Mouse (Mus musculus): ENCODE results near the gene Ankrd13d.

The Ankrd13d gene

GRCm38 (mm10) chr19:4300852-4301734 lies 18.2 kb upstream of the Ankrd13d start:
- no peak for DNase-seq

GRCm38 (mm10) chr19:4300271-4300704 lies 17.4 kb upstream of the Ankrd13d start:
- peak; percentile 39 to 41 for DNase-seq

- no peak for DNase-seq
Observed at GRCm38 (mm10) chr19:4299574-4300270, 16.8 kb upstream of the Ankrd13d start.

GRCm38 (mm10) chr19:4299126-4299525 lies 16.2 kb upstream of the Ankrd13d start:
- DNase-seq, result no peak

GRCm38 (mm10) chr19:4298322-4299121 lies 15.6 kb upstream of the Ankrd13d start:
- DNase-seq, result no peak

- no peak for DNase-seq
Observed at GRCm38 (mm10) chr19:4297851-4298250, 14.9 kb upstream of the Ankrd13d start.

- DNase-seq, result no peak
Observed at GRCm38 (mm10) chr19:4296611-4297010, 13.7 kb upstream of the Ankrd13d start.

- no peak for DNase-seq
Observed at GRCm38 (mm10) chr19:4295391-4295790, 12.5 kb upstream of the Ankrd13d start.

- DNase-seq, result no peak
Observed at GRCm38 (mm10) chr19:4294381-4295097, 11.6 kb upstream of the Ankrd13d start.

- no peak for DNase-seq
Observed at GRCm38 (mm10) chr19:4291161-4291560, 8.2 kb upstream of the Ankrd13d start.

GRCm38 (mm10) chr19:4290749-4291148 lies 7.8 kb upstream of the Ankrd13d start:
- DNase-seq, result no peak

GRCm38 (mm10) chr19:4283653-4284052 lies 716 bp upstream of the Ankrd13d start:
- DNase-seq, result no peak

- DNase-seq, result no peak
Observed at GRCm38 (mm10) chr19:4280425-4280824, 2.5 kb downstream of the Ankrd13d start.

GRCm38 (mm10) chr19:4279487-4279886 lies 3.5 kb downstream of the Ankrd13d start:
- no peak for DNase-seq

- no peak for DNase-seq
Observed at GRCm38 (mm10) chr19:4270972-4271371, 12.0 kb downstream of the Ankrd13d start.

GRCm38 (mm10) chr19:4270187-4270586 lies 12.8 kb downstream of the Ankrd13d start:
- no peak for DNase-seq

GRCm38 (mm10) chr19:4268566-4269361 lies 14.2 kb downstream of the Ankrd13d start, which contains the start of gene Ssh3:
Gene Ssh3 (minus strand): TSS chr19:4269180.
- peak; percentile 76 to 84 for DNase-seq

GRCm38 (mm10) chr19:4265956-4266355 lies 17.0 kb downstream of the Ankrd13d start:
- no peak for DNase-seq

- no peak for DNase-seq
Observed at GRCm38 (mm10) chr19:4264171-4264780, 18.7 kb downstream of the Ankrd13d start.

- no peak for DNase-seq
Observed at GRCm38 (mm10) chr19:4263702-4264101, 19.2 kb downstream of the Ankrd13d start.

- no peak for DNase-seq
Observed at GRCm38 (mm10) chr19:4262756-4263155, 20.2 kb downstream of the Ankrd13d start.

Data from cerebellum, postnatal 36 days (tissue).